In genomic region chr11:72314151-72314895, GRCm38 (mm10) we compare ENCODE assay signal across 8 mouse cellular contexts. TPM values are rescaled to one million over a fixed set of nuclear protein-coding genes. Genes with fewer than 3 reads are reported as not detected.
DNase-seq lines count a peak whose midpoint lies in the region; ATAC-seq and TF ChIP-seq lines count a peak whose summit lies in the region.
"Had no signal": no experiment of that assay in that cellular context is flagged by ENCODE, and none has a peak within 500 bp of the region (broad histone marks: within the 10 kb centered on the region; RNA-seq: fewer than 3 reads in every experiment).

Gene Fbxo39, plus strand, starts transcription at chr11:72314444.

- peaks cover 6% of the 10 kb centered on the region for H3K4me1 ChIP-seq in embryonic facial prominence, embryonic 13.5 days
- H3K4me1 ChIP-seq in hindbrain, embryonic 16.5 days (ENCODE audit: control insufficient read depth, insufficient read depth, low read depth, low read length), result no peaks in the 10 kb centered on the region
- peaks cover 5% of the 10 kb centered on the region for H3K4me1 ChIP-seq in neural tube, embryonic 12.5 days

- TF ChIP-seq CTCF in left cerebral cortex, adult 2 months (IDR thresholded peaks at IDR 0.05), result no peak

- no peak for ATAC-seq in embryonic facial prominence, embryonic 13.5 days (ENCODE audit: insufficient number of reproducible peaks, insufficient read depth, low FRiP score, low TSS enrichment, low read depth)
- ATAC-seq in hindbrain, embryonic 16.5 days, result no peak
- no peak for ATAC-seq in neural tube, embryonic 12.5 days (ENCODE audit: low FRiP score, low read depth)

- WGBS in embryonic facial prominence, embryonic 13.5 days, result 9% methylated on average over 42 of the region's 42 CpGs
- 16% methylated on average over 32 of the region's 42 CpGs for WGBS in hindbrain, embryonic 16.5 days
- WGBS in neural tube, embryonic 12.5 days, result 13% methylated on average over 42 of the region's 42 CpGs

- no peaks in the 10 kb centered on the region for H3K9me3 ChIP-seq in embryonic facial prominence, embryonic 13.5 days
- H3K9me3 ChIP-seq in hindbrain, embryonic 16.5 days (ENCODE audit: control insufficient read depth, low read length), result no peaks in the 10 kb centered on the region
- no peaks in the 10 kb centered on the region for H3K9me3 ChIP-seq in neural tube, embryonic 12.5 days

- H3K4me2 ChIP-seq in embryonic facial prominence, embryonic 13.5 days, result peak within 1 kb of the TSS; percentile 60
- H3K4me2 ChIP-seq in hindbrain, embryonic 16.5 days (ENCODE audit: low read length), result peak within 1 kb of the TSS; percentile 68
- peak within 1 kb of the TSS; percentile 60 for H3K4me2 ChIP-seq in neural tube, embryonic 12.5 days (replicated peaks)

- DNase-seq in left cerebral cortex, adult 2 months (ENCODE audit: extremely low spot score in 1 of 2, low spot score in 2 of 2), result peak; percentile 37 to 69
- DNase-seq in left cerebral cortex, postnatal 10 days (ENCODE audit: extremely low spot score in 1 of 2, low spot score in 2 of 2), result no peak
- no peak for DNase-seq in ovary, postnatal 10 days (ENCODE audit: low spot score)
- DNase-seq in spleen, postnatal 36 days (ENCODE audit: low spot score in 2 of 2), result no peak

- H3K36me3 ChIP-seq in embryonic facial prominence, embryonic 13.5 days, result no peaks in the 10 kb centered on the region
- H3K36me3 ChIP-seq in hindbrain, embryonic 16.5 days (ENCODE audit: control insufficient read depth, insufficient read depth, low read length), result no peaks in the 10 kb centered on the region
- H3K36me3 ChIP-seq in neural tube, embryonic 12.5 days, result no peaks in the 10 kb centered on the region

- H3K27me3 ChIP-seq in embryonic facial prominence, embryonic 13.5 days, result peaks cover 43% of the 10 kb centered on the region
- H3K27me3 ChIP-seq in hindbrain, embryonic 16.5 days (replicated peaks; ENCODE audit: control insufficient read depth, insufficient read depth, low read length), result peaks cover 5% of the 10 kb centered on the region; the same call in 1 of the 2 replicates
- peaks cover 28% of the 10 kb centered on the region for H3K27me3 ChIP-seq in neural tube, embryonic 12.5 days (replicated peaks)

- no peak within 1 kb of the TSS for H3K27ac ChIP-seq in left cerebral cortex, adult 2 months
- no peak within 1 kb of the TSS for H3K27ac ChIP-seq in embryonic facial prominence, embryonic 13.5 days
- no peak within 1 kb of the TSS for H3K27ac ChIP-seq in hindbrain, embryonic 16.5 days (ENCODE audit: low read depth, low read length)
- no peak within 1 kb of the TSS for H3K27ac ChIP-seq in neural tube, embryonic 12.5 days
- H3K27ac ChIP-seq: macrophage had no signal

- H3K4me3 ChIP-seq in left cerebral cortex, adult 2 months, result peak within 1 kb of the TSS; percentile 41
- H3K4me3 ChIP-seq in embryonic facial prominence, embryonic 13.5 days, result peak within 1 kb of the TSS; percentile 35
- H3K4me3 ChIP-seq in hindbrain, embryonic 16.5 days (ENCODE audit: low read length), result peak within 1 kb of the TSS; percentile 43
- peak within 1 kb of the TSS; percentile 34 for H3K4me3 ChIP-seq in neural tube, embryonic 12.5 days

- peak within 1 kb of the TSS; percentile 61 for H3K9ac ChIP-seq in embryonic facial prominence, embryonic 13.5 days
- H3K9ac ChIP-seq in hindbrain, embryonic 16.5 days (ENCODE audit: low read depth, low read length), result peak within 1 kb of the TSS; percentile 51
- peak within 1 kb of the TSS; percentile 35; the same call in 1 of the 2 replicates for H3K9ac ChIP-seq in neural tube, embryonic 12.5 days

- intact Hi-C loops in left cerebral cortex, adult 2 months (cut with DNase I), result no loop called here
- intact Hi-C loops in left cerebral cortex, postnatal 10 days (cut with DNase I), result no loop called here

RNA-seq across cellular contexts. Expression of gene Fbxo39, which starts in this region (rescaled TPM):
- total RNA-seq in left cerebral cortex, adult 2 months (2021), result not detected
- not detected for total RNA-seq in left cerebral cortex, postnatal 10 days (2021)
- not detected in 2 replicates for polyA plus RNA-seq in embryonic facial prominence, embryonic 13.5 days (2015; fragmentation: Nextera tagmentation; extraction: Ambion mirVana)
- not detected in 2 replicates for polyA plus RNA-seq in hindbrain, embryonic 16.5 days (2015; fragmentation: Nextera tagmentation; extraction: Ambion mirVana)
- polyA plus RNA-seq in neural tube, embryonic 12.5 days (2016; fragmentation: Nextera tagmentation; extraction: Ambion mirVana), result not detected in 2 replicates
- polyA plus RNA-seq: macrophage had no signal

Comparison
In these comparisons a context has a peak if more than half of its experiments do, and no peak if none do; other contexts are left out.
1. Peak in DNase-seq and H3K4me3 ChIP-seq in left cerebral cortex, adult 2 months; RNA of the gene not detected or under 1 TPM.